Comparison of ENCODE assay signal across 9 mouse cellular contexts in genomic region chrX:48433527-48433899, GRCm38 (mm10). TPM values are rescaled to one million over a fixed set of nuclear protein-coding genes. Genes with fewer than 3 reads are reported as not detected.
DNase-seq lines count a peak whose midpoint lies in the region; ATAC-seq and TF ChIP-seq lines count a peak whose summit lies in the region.
"Had no signal": no experiment of that assay in that cellular context is flagged by ENCODE, and none has a peak within 500 bp of the region (broad histone marks: within the 10 kb centered on the region; RNA-seq: fewer than 3 reads in every experiment).

No protein-coding gene starts in this region.

- no peaks in the 10 kb centered on the region for H3K27me3 ChIP-seq in lung, embryonic 15.5 days
- no peaks in the 10 kb centered on the region for H3K27me3 ChIP-seq in hindbrain, embryonic 16.5 days (replicated peaks; ENCODE audit: control insufficient read depth, insufficient read depth, low read length)
- H3K27me3 ChIP-seq: embryonic facial prominence, embryonic 15.5 days had no signal

- 38% methylated on average over 6 of the region's 6 CpGs for WGBS in lung, embryonic 15.5 days
- WGBS in hindbrain, embryonic 16.5 days: 46% methylated on average over 3 of the region's 6 CpGs

- intact Hi-C loops in left cerebral cortex, adult 2 months (cut with DNase I): no loop called here

- no peak for TF ChIP-seq CTCF in left cerebral cortex, adult 2 months (IDR thresholded peaks at IDR 0.05)

- no peaks in the 10 kb centered on the region for H3K36me3 ChIP-seq in lung, embryonic 15.5 days
- no peaks in the 10 kb centered on the region for H3K36me3 ChIP-seq in hindbrain, embryonic 16.5 days (ENCODE audit: control insufficient read depth, insufficient read depth, low read length)
- H3K36me3 ChIP-seq: embryonic facial prominence, embryonic 15.5 days had no signal

- no peak overlapping the region for H3K27ac ChIP-seq in lung, embryonic 15.5 days
- no peak overlapping the region for H3K27ac ChIP-seq in left cerebral cortex, adult 2 months
- H3K27ac ChIP-seq in hindbrain, embryonic 16.5 days (ENCODE audit: low read depth, low read length): no peak overlapping the region
- H3K27ac ChIP-seq: embryonic facial prominence, embryonic 15.5 days had no signal

- no peak overlapping the region for H3K4me3 ChIP-seq in lung, embryonic 15.5 days
- no peak overlapping the region for H3K4me3 ChIP-seq in left cerebral cortex, adult 2 months
- H3K4me3 ChIP-seq in hindbrain, embryonic 16.5 days (ENCODE audit: low read length): no peak overlapping the region
- H3K4me3 ChIP-seq: embryonic facial prominence, embryonic 15.5 days had no signal

- no peak overlapping the region for H3K4me2 ChIP-seq in lung, embryonic 15.5 days
- H3K4me2 ChIP-seq in hindbrain, embryonic 16.5 days (ENCODE audit: low read length): no peak overlapping the region
- H3K4me2 ChIP-seq: embryonic facial prominence, embryonic 15.5 days had no signal

- H3K9ac ChIP-seq in lung, embryonic 15.5 days: no peak overlapping the region
- no peak overlapping the region for H3K9ac ChIP-seq in hindbrain, embryonic 16.5 days (ENCODE audit: low read depth, low read length)
- H3K9ac ChIP-seq: embryonic facial prominence, embryonic 15.5 days had no signal

- H3K4me1 ChIP-seq in lung, embryonic 15.5 days: no peaks in the 10 kb centered on the region
- no peaks in the 10 kb centered on the region for H3K4me1 ChIP-seq in hindbrain, embryonic 16.5 days (ENCODE audit: control insufficient read depth, insufficient read depth, low read depth, low read length)

- peak; percentile 58; the same call in 1 of the 2 replicates for ATAC-seq in lung, embryonic 15.5 days (ENCODE audit: borderline replicate concordance, extremely low read depth, low FRiP score, low TSS enrichment)
- ATAC-seq in hindbrain, embryonic 16.5 days: no peak

- DNase-seq in gastrocnemius, postnatal 25 days: peak; percentile 35
- DNase-seq in gastrocnemius, adult 18-20 months (ENCODE audit: low spot score): no peak
- peak; percentile 30 for DNase-seq in heart, postnatal 4 days
- peak; percentile 86 to 93 for DNase-seq in thymus, adult 18-20 months
- no peak for DNase-seq in neural tube, embryonic 10.5 days (ENCODE audit: extremely low spot score, low spot score)
- DNase-seq in left cerebral cortex, adult 2 months (ENCODE audit: extremely low spot score in 1 of 2, low spot score in 2 of 2): no peak

- H3K9me3 ChIP-seq in lung, embryonic 15.5 days: no peaks in the 10 kb centered on the region
- no peaks in the 10 kb centered on the region for H3K9me3 ChIP-seq in hindbrain, embryonic 16.5 days (ENCODE audit: control insufficient read depth, low read length)
- H3K9me3 ChIP-seq: embryonic facial prominence, embryonic 15.5 days had no signal

RNA-seq across cellular contexts. Expression of gene Elf4, which starts 29.4 kb away (rescaled TPM):
- total RNA-seq in gastrocnemius, postnatal 25 days (2021): 1 to 10 TPM; 2.1 to 2.5 TPM
- total RNA-seq in gastrocnemius, adult 18-20 months (2021): 1 to 10 TPM; 1.6 to 2.3 TPM
- 10 to 100 TPM; 25.7 to 32.4 TPM for total RNA-seq in heart, postnatal 4 days (2021)
- polyA plus RNA-seq in lung, embryonic 15.5 days (2015; fragmentation: Nextera tagmentation; extraction: Ambion mirVana): 5.0 and 6.3 TPM in 2 replicates
- total RNA-seq in left cerebral cortex, adult 2 months (2021): under 1 TPM; 0.63 to 0.84 TPM
- polyA plus RNA-seq in hindbrain, embryonic 16.5 days (2015; fragmentation: Nextera tagmentation; extraction: Ambion mirVana): 0.35 and 0.82 TPM in 2 replicates

Comparison
In these comparisons a context has a peak if more than half of its experiments do, and no peak if none do; other contexts are left out.
1. DNase-seq: peak in gastrocnemius, postnatal 25 days (single experiment), heart, postnatal 4 days (single experiment) and thymus, adult 18-20 months (2 of 2); none in gastrocnemius, adult 18-20 months (single experiment), neural tube, embryonic 10.5 days (single experiment) and left cerebral cortex, adult 2 months (0 of 2).
2. RNA of gene Elf4, which starts 29.4 kb away (total RNA-seq): 25.7 to 32.4 TPM in heart, postnatal 4 days; 2.1 to 2.5 TPM in gastrocnemius, postnatal 25 days, 1.6 to 2.3 TPM in gastrocnemius, adult 18-20 months and 0.63 to 0.84 TPM in left cerebral cortex, adult 2 months; every median in the first group is over 4 times any median in the second.